Mouse (Mus musculus) thymus, adult 2 months (tissue): ENCODE data around the gene Olfml2b. TPM values are rescaled to one million over a fixed set of nuclear protein-coding genes. Genes with fewer than 3 reads are reported as not detected.

ENCODE experiments used
- DNase-seq: peaks from one replicate; pipeline ENCODE4 v3.0.0; 2021
- H3K27ac ChIP-seq: fragments of 200-500 bp; 2 replicates; pipeline ENCODE4 v1.5.1; 2012; ENCODE audit warnings: low read length, control low read depth; ENCODE audit not compliant: control insufficient read depth, insufficient read depth
- H3K27me3 ChIP-seq: fragments of 200-500 bp; 2 replicates; pipeline ENCODE4 v1.6.1; 2012; ENCODE audit warnings: mild to moderate bottlenecking, low read length, moderate library complexity, mixed read lengths; ENCODE audit not compliant: control insufficient read depth, insufficient read depth
- H3K36me3 ChIP-seq: fragments of 200-500 bp; 2 replicates; pipeline ENCODE4 v1.6.1; 2012; ENCODE audit warnings: mild to moderate bottlenecking, low read length, moderate library complexity; ENCODE audit not compliant: control insufficient read depth, insufficient read depth
- H3K4me1 ChIP-seq: fragments of 200-500 bp; replicated peaks from 2 replicates; pipeline ENCODE4 v1.6.1; 2012; ENCODE audit warnings: low read length; ENCODE audit not compliant: control insufficient read depth, insufficient read depth
- H3K4me3 ChIP-seq: fragments of 200-500 bp; 2 replicates; pipeline ENCODE4 v1.5.1; 2012; ENCODE audit warnings: mild to moderate bottlenecking, low read length, control low read depth, moderate library complexity; ENCODE audit not compliant: control insufficient read depth, insufficient read depth
- CTCF ChIP-seq: fragments of 200-500 bp; IDR thresholded peaks from 2 replicates; pipeline ENCODE4 v1.5.1; 2012; ENCODE audit warnings: mild to moderate bottlenecking, control low read depth, low read length, moderate library complexity, borderline replicate concordance; ENCODE audit not compliant: control insufficient read depth, poor library complexity, insufficient read depth; ENCODE audit errors: extremely low read depth
- POLR2A ChIP-seq: fragments of 200-500 bp; IDR thresholded peaks from 2 replicates; pipeline ENCODE4 v1.6.1; 2012; ENCODE audit warnings: mild to moderate bottlenecking, low read length, control low read depth, moderate library complexity; ENCODE audit not compliant: control insufficient read depth, poor library complexity, insufficient read depth; ENCODE audit errors: extremely low read depth
- WGBS: fragments of 180-500 bp; shearing (Covaris S2); methylation state at CpG from one replicate; pipeline ENCODE4 v1.1.7; 2018; 5-methylcytosine and 5-hydroxymethylcytosine counted together
- polyA plus RNA-seq: library from polyadenylated mRNA; depleted of rRNA; stranded (reverse); fragments of >200 nt; gene quantifications from 2 replicates; pipeline ENCODE4 v1.2.3, GENCODE M21; 2012; rRNA removed

Gene Olfml2b
- polyA plus RNA-seq, 1 experiment, result 4.8 TPM

DNA sequence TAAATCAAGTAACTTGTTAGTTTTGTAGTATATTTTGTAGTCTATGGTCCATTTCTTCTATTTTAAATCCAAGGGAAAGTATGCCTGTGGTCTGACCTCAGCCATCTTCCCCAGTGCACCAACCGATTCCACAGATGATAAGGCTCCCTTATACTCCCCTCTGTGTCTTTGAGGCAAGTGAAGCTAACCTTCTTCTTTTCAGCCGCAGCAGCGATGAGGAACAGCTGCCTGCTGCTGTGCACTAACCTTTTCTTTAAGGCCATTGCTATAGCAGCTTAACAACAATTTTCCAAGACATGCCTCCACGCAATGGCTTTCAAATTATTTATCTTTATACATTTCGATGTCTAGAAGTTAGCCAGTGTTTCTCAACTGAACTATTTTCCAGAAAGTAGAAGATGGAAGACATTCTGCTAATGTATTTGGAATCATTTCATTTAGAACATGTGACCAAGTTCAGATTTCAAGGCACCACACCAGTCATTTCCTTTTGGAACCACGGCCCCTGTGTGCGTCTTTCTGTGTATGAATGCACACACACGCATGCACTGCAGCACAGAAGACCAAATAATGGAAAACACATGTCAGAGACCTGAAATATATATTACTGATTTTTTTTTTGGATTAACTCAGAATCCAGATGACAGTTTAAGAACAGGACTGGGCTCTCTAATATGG lies 73.9 kb downstream of the Olfml2b start:
- no peak for DNase-seq
- Histone ChIP-seq H3K27ac (no peak overlapping the region), H3K36me3 (no peaks in the 10 kb centered on the region), H3K4me3 (no peak overlapping the region), H3K27me3 (no peaks in the 10 kb centered on the region), H3K4me1 (peaks cover 2% of the 10 kb centered on the region)
- no peak for TF ChIP-seq CTCF
- no peak for TF ChIP-seq POLR2A
- WGBS, result 22% methylated on average over 8 of the region's 8 CpGs

- no peak for TF ChIP-seq CTCF
- no peak for TF ChIP-seq POLR2A
- Histone ChIP-seq H3K27ac (no peak overlapping the region), H3K4me3 (no peak overlapping the region), H3K4me1 (peaks cover 2% of the 10 kb centered on the region), H3K27me3 (no peaks in the 10 kb centered on the region), H3K36me3 (no peaks in the 10 kb centered on the region)
- WGBS, result 97% methylated on average over 5 of the region's 5 CpGs
- no peak for DNase-seq
Observed at GRCm38 (mm10) chr1:170721560-170721959, 77.2 kb downstream of the Olfml2b start.

- Histone ChIP-seq H3K27ac (no peak overlapping the region), H3K4me3 (no peak overlapping the region), H3K4me1 (no peaks in the 10 kb centered on the region), H3K36me3 (no peaks in the 10 kb centered on the region), H3K27me3 (no peaks in the 10 kb centered on the region)
- DNase-seq, result no peak
- whole genome bisulfite sequencing, result 87% methylated on average over 6 of the region's 6 CpGs
- TF ChIP-seq POLR2A, result no peak
- no peak for TF ChIP-seq CTCF
Observed at GRCm38 (mm10) chr1:170728524-170728923, 84.2 kb downstream of the Olfml2b start.

- H3K27ac ChIP-seq, result no peak overlapping the region
- WGBS, result 88% methylated on average over 8 of the region's 8 CpGs
- H3K36me3 ChIP-seq, result no peaks in the 10 kb centered on the region
- no peaks in the 10 kb centered on the region for H3K4me1 ChIP-seq
- DNase-seq, result no peak
- no peak for TF ChIP-seq POLR2A
- no peak for TF ChIP-seq CTCF
- H3K4me3 ChIP-seq, result no peak overlapping the region
- no peaks in the 10 kb centered on the region for H3K27me3 ChIP-seq
Observed at GRCm38 (mm10) chr1:170729267-170729962, 85.1 kb downstream of the Olfml2b start.

DNA sequence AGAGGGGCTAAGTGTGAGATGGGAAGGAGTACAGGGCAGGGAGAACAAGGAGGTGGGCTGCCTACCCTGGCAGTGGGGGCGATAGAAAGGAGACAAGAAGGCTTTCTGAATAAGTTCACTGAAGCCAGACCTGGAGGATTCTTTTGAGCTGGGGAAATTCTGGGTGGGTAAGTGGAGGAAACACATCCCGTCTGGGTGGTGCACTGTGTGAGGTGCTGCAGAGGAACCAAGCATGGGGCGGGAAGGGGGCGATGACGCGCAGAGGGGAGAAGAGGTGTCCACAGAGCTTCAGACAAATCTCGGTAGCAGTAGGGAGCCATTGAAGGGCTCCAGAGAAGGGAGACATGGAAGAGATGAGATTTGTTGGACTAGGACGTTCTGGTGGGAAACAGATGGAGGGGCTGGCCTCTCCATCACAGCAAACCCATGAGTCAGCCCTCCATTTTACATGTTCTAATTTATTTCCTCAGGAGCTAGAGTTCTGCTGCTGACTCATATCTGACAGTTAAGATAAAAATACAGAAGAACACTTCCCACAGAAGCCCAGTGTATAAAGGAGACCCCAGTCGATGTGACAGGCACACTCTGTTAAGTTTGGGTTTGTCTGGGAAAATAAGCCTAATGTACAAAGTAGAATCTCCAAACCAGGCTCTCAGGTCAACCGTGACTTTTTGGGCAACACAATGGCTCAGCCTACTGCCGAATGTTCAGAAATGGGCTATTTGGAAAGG lies 87.7 kb downstream of the Olfml2b start:
- Histone ChIP-seq H3K4me3 (no peak overlapping the region), H3K4me1 (no peaks in the 10 kb centered on the region), H3K27ac (no peak overlapping the region), H3K36me3 (no peaks in the 10 kb centered on the region), H3K27me3 (no peaks in the 10 kb centered on the region)
- WGBS, result 87% methylated on average over 11 of the region's 11 CpGs
- DNase-seq, result no peak
- TF ChIP-seq POLR2A (no peak), CTCF (no peak)

Other genes starting within 250 kb of the Olfml2b start
- gene Nos1ap, start 54.7 kb upstream of the Olfml2b start, polyA plus RNA-seq, result 3.1 and 3.3 TPM in 2 replicates
- 5.4 and 7.0 TPM in 2 replicates for gene Atf6, start 223.2 kb downstream of the Olfml2b start, polyA plus RNA-seq
- gene Gm26620, start 240.5 kb downstream of the Olfml2b start, polyA plus RNA-seq, result 0.26 and 0.46 TPM in 2 replicates
- 17.7 and 19.3 TPM in 2 replicates for gene Dusp12, start 241.0 kb downstream of the Olfml2b start, polyA plus RNA-seq